Mouse (Mus musculus) cerebellum, postnatal 14 days (tissue): ENCODE results near the gene Hpgd.
"Not testable (repeated sequence)": the region's sequence is repeated elsewhere in the genome, so short reads cannot be mapped to it uniquely, and the experiment has no call there.

Experiments
- DNase-seq, 2 experiments: peaks; one replicate each; pipeline ENCODE4 v3.0.0; 2021; ENCODE audit warnings: mixed read lengths in 2 of 2

Gene Hpgd

DNA sequence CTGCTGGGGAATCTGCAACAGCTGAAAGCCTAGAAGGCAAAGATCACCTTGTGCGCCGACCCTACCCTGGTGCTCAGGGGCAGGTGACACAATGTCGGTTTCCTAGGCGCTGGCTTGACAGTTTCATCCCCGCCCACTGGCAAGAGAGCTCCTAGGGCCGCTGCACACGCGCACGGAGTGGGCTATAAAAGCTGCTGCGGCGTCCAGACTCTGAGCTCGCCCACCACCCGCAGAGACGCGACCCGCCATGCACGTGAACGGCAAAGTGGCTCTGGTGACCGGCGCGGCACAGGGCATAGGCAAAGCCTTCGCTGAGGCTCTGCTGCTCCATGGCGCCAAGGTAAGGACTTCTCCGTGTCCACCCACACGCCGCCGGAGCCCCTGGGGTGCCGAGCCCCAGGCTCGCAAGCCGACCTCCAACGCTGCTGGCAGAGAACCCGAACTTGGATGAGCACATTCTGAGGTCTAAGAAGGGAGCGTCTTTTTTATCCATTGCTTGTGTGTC lies at the start of gene Hpgd:
Hpgd (plus strand) TSS at position 213 of the 505 bp plus-strand sequence.
- peak; percentile 58 to 62 for DNase-seq

DNA sequence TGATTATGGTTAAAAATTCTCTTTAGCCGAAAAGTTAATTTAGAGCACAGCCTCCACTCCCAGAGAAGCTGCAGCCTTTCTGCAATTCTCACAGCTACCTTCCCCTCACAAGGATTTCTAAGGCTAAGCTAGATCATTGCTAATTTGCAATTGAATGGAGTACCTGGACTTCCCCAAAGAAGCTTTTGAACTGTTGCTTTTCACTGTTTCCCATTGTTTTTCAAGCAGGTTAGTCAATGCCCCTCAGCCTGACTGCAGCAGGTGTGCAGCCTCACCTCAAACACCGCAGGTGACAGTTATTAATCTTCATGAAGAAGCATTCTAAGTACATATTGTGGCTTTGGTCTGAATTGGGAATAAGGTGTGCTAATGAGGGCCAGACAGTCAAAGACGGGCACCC lies 42.7 kb upstream of the Hpgd start:
- not testable (repeated sequence) for DNase-seq

DNA sequence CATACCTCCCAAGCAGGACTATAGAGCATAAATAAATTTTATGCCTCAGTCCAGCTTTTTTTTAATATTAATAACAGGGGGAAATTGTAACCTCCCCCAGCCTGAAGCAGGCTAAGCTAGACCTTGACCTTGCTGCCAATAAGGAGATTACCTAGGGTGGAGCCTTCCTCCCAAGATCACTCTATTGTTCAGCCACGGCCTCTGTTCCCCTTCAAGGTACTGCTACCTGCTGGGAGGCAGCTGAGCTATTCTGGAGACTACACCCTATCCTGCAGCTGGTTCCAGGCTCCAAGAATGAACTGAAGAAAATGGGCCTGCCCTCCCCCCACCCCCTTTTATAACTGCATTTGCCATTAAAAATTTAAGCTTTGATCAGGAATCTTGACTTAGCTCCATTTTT lies 42.1 kb upstream of the Hpgd start:
- DNase-seq = no peak

DNA sequence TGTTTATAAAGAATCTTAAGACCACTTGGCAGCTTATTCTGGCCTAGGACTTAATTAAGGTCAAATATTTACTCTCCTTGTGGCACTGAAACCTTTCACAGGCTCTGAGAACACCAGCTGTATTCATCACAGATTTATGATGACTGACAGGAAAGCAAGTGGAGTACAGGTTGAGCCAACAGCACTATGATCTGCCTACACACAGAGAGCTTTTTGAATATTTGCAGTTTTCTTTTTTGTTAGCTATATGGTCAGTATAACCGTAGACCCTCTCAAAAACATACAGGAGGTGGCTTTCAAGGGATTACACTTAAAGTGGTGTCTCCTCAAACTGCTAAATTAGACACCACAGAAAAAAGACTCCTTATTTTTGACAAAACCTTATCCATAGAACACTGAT lies 33.2 kb upstream of the Hpgd start:
- no peak for DNase-seq

GRCm38 (mm10) chr8:56269687-56270663 lies 24.4 kb upstream of the Hpgd start:
- DNase-seq = no peak

DNA sequence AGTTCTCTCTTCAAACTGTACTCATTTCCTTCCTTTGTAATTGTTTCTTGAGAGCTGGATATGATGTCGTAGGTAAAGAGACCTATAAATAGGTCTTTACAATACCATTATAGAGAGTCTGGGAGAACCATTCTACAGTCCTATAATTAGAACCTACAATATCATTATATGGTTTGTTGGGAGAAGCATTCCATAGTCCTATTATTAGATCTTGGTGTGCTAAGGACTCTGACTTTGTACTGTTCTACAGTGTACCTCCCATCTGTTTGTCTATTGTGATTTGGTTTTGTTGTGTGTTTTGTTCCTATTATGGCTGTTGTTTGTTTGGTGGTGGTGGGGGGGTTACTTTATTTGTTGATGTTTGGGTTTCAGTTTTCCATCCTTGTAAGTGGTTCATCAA lies 21.5 kb upstream of the Hpgd start:
- DNase-seq = no peak

- no peak for DNase-seq
These were observed 19.1 kb upstream of the Hpgd start for GRCm38 (mm10) chr8:56275316-56275715.

- no peak for DNase-seq
These were observed 16.4 kb upstream of the Hpgd start for GRCm38 (mm10) chr8:56277810-56278528.

- DNase-seq = no peak
These were observed 15.8 kb upstream of the Hpgd start for GRCm38 (mm10) chr8:56278545-56279063.

DNA sequence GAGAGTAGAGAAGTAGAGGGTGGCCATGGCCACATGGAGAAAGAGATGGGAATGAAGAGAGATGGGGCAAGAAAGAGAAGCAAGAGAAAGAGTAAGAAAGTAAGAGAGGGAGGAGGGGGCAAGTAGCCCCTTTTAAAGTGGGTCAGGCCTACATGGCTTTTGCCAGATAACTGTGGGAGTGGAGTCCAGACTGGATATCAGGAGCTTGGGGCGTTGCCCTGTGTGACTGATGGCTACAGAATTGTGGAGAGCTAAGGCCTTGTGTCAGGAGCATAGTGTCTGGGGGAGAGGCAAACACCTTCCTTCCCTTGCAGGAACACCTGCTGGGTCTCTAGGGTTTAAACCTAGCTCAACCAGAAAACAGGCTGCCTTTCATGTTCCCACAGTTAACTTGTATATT lies 10.4 kb upstream of the Hpgd start:
- DNase-seq = no peak

- no peak for DNase-seq
These were observed 9.4 kb upstream of the Hpgd start for GRCm38 (mm10) chr8:56284957-56285356.

- DNase-seq = no peak
These were observed 7.7 kb upstream of the Hpgd start for GRCm38 (mm10) chr8:56286717-56287116.

DNA sequence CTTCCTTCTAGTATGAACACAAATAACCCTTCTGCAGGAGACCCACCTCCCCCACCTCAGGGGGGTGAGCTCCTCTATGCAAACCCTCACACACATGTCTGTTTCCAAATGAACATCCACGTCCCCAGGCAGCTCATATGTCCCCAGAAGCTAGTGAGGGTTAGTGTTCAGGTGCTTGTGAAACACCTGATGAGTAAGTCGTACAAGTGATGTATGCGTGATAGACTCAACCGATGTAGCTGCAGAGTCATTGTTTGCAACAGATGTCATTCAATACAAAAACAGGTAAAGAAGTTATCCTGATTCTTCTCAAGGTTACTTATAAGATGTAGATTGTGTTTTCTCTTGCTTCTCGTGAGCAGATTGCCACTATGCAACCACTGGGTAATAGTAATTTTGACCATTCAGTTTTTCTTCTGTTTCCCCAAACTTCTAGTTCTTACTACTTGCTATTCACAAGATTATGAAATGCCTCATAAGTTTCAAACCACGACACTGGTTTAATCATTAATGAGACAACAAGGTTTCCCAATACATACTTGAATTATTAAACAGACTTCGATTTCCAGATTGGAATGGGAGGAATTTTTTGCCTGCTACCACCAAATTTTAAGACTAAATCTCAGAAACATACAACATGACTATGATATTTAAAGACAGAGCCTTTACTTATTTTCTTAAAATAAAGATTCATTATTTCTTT lies 6.9 kb upstream of the Hpgd start:
- no peak for DNase-seq

DNA sequence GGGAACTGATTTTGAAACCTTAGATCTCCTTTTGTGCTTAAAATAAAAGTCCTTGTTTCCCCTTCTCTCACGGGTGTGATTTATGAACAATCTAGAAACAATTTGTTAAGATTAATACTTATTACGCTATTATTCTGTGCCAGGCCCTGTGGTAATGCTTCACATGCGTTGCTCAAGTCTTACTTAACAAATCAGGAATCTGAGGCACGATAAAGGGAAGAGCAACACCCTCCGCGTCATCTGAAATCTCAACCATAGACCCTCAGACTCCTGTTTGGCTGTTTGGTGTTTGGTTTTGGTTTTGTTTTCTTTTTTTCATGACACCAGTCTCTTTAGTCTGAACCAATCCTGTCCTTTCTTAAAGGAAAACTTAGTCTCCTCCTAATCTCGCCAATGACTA lies 2.1 kb upstream of the Hpgd start:
- DNase-seq = no peak

GRCm38 (mm10) chr8:56293480-56293879 lies 905 bp upstream of the Hpgd start:
- DNase-seq = peak; percentile 40 to 49

- DNase-seq = peak; percentile 7 to 10
These were observed 636 bp downstream of the Hpgd start for GRCm38 (mm10) chr8:56294886-56295555.

GRCm38 (mm10) chr8:56299421-56299820 lies 5.0 kb downstream of the Hpgd start:
- DNase-seq = no peak

- not testable (repeated sequence) for DNase-seq
These were observed 6.9 kb downstream of the Hpgd start for GRCm38 (mm10) chr8:56301303-56301702.

DNA sequence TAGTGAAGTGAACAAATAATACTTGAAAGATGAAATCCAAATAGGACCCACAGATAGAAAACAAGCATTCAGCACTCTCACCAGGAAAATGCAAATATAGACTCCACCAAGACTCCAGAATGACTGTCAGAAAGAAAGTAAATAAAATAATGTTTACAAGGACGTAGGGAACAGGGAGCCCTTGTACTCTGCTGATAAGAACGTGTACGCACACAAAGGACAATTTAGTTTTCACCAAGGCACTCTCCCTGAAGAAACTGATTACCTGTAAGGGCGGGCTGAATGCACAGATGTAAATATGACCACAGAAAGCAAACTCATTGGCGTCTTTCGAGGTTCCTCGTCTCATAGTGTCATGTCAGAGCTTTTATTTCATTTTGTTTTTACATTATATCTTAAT lies 10.2 kb downstream of the Hpgd start:
- DNase-seq = no peak

DNA sequence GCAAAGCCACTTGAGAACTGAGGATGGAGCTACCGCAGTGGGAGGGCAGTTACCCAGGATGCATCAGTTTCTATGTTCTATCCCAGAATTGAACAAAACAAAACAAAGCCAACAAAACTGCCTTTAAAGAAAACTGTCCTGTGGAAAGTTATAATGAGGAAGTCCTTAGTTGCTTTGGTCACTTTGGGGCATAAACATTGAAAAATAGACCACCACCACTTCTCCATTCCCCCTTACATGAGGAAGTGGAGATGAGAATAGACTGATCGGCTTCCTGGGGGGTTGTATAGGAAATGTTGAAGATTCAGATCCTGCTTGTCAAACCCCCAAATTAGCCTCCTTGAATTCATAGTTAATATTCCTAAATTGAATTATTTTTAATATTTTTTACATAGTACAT lies 19.2 kb downstream of the Hpgd start:
- DNase-seq = no peak

GRCm38 (mm10) chr8:56315189-56315588 lies 20.8 kb downstream of the Hpgd start:
- DNase-seq = no peak

GRCm38 (mm10) chr8:56323276-56323675 lies 28.9 kb downstream of the Hpgd start:
- DNase-seq = no peak
